Mouse (Mus musculus) lung, adult 2 months (tissue): ENCODE data around the gene Abraxas1.

Source experiments
- CTCF ChIP-seq: fragments of 200-500 bp; IDR thresholded peaks from 2 replicates; pipeline ENCODE4 v1.5.1; 2011; ENCODE audit warnings: mild to moderate bottlenecking, low read length, control low read depth; ENCODE audit not compliant: insufficient read depth
- POLR2A ChIP-seq: fragments of 200-500 bp; IDR thresholded peaks from 2 replicates; pipeline ENCODE4 v1.6.1; 2011; ENCODE audit warnings: low read depth, mild to moderate bottlenecking, control low read depth, low read length, borderline replicate concordance; ENCODE audit errors: extremely low read depth

GRCm38 (mm10) chr5:100822826-100823225 is 2.1 kb upstream of the Abraxas1 start:
- no peak for TF ChIP-seq CTCF
- TF ChIP-seq POLR2A, result no peak
